Mouse (Mus musculus) T-cell, adult 2 months (primary cell): ENCODE data around the gene Cdc27.

Experiments
- DNase-seq: peaks from one replicate; pipeline ENCODE4 v3.0.0; 2022; ENCODE audit warnings: low spot score

The Cdc27 gene

GRCm38 (mm10) chr11:104479505-104479904, 70.9 kb downstream of the Cdc27 start:
- no peak for DNase-seq

- DNase-seq = peak; percentile 89
These were observed 81.0 kb downstream of the Cdc27 start for GRCm38 (mm10) chr11:104469371-104469835.

GRCm38 (mm10) chr11:104468751-104469268, 81.6 kb downstream of the Cdc27 start, which contains the start of gene Kansl1:
Gene Kansl1, minus strand, starts transcription at chr11:104468861.
- peak; percentile 3 for DNase-seq

DNA sequence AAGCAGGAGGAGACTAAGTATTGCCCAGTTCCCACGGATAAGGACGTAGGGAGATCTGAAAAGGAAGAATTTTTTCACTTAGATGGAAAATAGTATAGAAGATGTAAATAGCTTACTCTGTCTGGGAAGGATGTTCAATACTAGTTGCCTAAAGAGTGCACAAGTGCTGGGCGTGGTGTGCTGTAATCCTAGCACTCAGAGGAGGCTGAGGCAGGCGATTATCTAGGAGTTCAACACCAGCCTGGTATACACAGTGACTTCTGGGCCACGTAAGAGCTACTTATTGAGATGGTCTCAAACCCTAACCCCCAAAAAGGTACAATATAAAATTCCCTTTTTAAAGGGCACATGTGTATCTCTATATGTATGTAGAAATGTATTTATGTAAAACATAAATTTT, 82.7 kb downstream of the Cdc27 start:
- no peak for DNase-seq

DNA sequence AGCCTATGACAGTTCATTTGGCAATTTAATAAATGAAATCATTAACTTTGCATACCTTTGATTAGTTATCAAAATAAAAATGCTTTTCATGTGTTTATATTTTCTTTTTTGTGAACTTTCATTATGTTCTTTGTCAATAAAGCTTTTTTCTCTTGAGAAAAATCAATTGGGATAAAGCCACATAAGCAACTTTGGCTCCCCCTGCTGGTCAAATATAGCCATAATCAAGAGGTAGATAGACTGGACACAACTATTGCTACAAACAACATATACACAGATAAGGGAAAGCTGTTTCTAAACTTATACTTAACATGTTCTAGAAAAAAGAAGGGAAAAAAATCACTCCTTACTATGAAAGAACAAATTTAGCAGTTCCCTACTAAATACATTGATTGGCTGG, 88.9 kb downstream of the Cdc27 start:
- DNase-seq = peak; percentile 72

GRCm38 (mm10) chr11:104459671-104460070, 90.7 kb downstream of the Cdc27 start:
- no peak for DNase-seq

DNA sequence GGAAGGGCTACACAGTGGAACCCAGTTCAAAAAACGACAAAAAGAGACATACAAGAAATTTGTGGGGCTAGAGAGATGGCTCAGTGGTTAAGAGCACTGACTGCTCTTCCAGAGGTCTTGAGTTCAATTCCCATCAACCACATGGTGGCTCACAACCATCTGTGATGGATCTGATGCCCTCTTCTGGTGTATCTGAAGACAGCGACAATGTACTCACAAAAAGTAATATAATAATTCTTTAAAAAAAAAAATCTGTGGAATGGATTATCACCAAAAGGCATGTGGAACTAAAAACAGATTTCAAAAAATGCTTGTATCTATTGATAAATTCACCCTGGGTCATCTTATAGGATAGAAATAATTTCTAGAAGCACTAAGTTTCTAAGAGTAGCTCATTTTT, 91.9 kb downstream of the Cdc27 start:
- DNase-seq = no peak
